Mouse (Mus musculus) spleen, postnatal 36 days (tissue): Measurements from ENCODE around the gene Gm17304.

ENCODE experiments used
- DNase-seq, 2 experiments: peaks; one replicate each; pipeline ENCODE4 v3.0.0; 2022; ENCODE audit warnings: low spot score in 2 of 2, mixed read lengths in 1 of 2

Gene Gm17304

GRCm38 (mm10) chr5:106622193-106622592 lies 13.3 kb downstream of the Gm17304 start:
- no peak for DNase-seq

- DNase-seq, result no peak
Measured at GRCm38 (mm10) chr5:106623337-106623736, 14.4 kb downstream of the Gm17304 start.

GRCm38 (mm10) chr5:106628369-106629149 lies 19.7 kb downstream of the Gm17304 start:
- DNase-seq, result no peak

- DNase-seq, result no peak
Measured at GRCm38 (mm10) chr5:106636423-106636946, 27.6 kb downstream of the Gm17304 start.

GRCm38 (mm10) chr5:106639627-106640026 lies 30.7 kb downstream of the Gm17304 start:
- no peak for DNase-seq

GRCm38 (mm10) chr5:106640235-106640809 lies 31.4 kb downstream of the Gm17304 start:
- DNase-seq, result no peak

- DNase-seq, result no peak
Measured at GRCm38 (mm10) chr5:106641876-106642275, 33.0 kb downstream of the Gm17304 start.

GRCm38 (mm10) chr5:106643434-106643833 lies 34.5 kb downstream of the Gm17304 start:
- no peak for DNase-seq

- no peak for DNase-seq
Measured at GRCm38 (mm10) chr5:106649441-106649840, 40.5 kb downstream of the Gm17304 start.

- DNase-seq, result no peak
Measured at GRCm38 (mm10) chr5:106649995-106650394, 41.1 kb downstream of the Gm17304 start.

- DNase-seq, result no peak
Measured at GRCm38 (mm10) chr5:106652220-106652753, 43.4 kb downstream of the Gm17304 start.

- no peak for DNase-seq
Measured at GRCm38 (mm10) chr5:106652790-106653328, 44.0 kb downstream of the Gm17304 start.
